Mouse (Mus musculus) embryonic facial prominence, embryonic 11.5 days (tissue): Measurements from ENCODE around the gene Btf3. TPM values are rescaled to one million over a fixed set of nuclear protein-coding genes. Genes with fewer than 3 reads are reported as not detected.
A peak's percentile ranks its signal among the peaks of the same experiment; 100 is the strongest.

ENCODE experiments used
- ATAC-seq: fragments of 200-750 bp; cut with Nextera tagmentation; replicated peaks from 2 replicates; pipeline ENCODE4 v1.8.0; 2017; ENCODE audit warnings: low read depth; ENCODE audit not compliant: insufficient number of reproducible peaks, low FRiP score, low TSS enrichment
- DNase-seq: peaks from one replicate; pipeline ENCODE4 v3.0.0-alpha.2; 2015; ENCODE audit warnings: low spot score
- H3K27ac ChIP-seq: fragments of 300-500 bp; sonication (generic); replicated peaks from 2 replicates; pipeline ENCODE4 v1.5.1; 2014; ENCODE audit warnings: mild to moderate bottlenecking, low read depth, low read length, control low read depth
- H3K27me3 ChIP-seq: fragments of 300-500 bp; sonication (generic); 2 replicates; pipeline ENCODE4 v1.6.1; 2014; ENCODE audit warnings: mild to moderate bottlenecking, low read length, moderate library complexity, mixed read lengths; ENCODE audit not compliant: control insufficient read depth, insufficient read depth
- H3K36me3 ChIP-seq: fragments of 300-500 bp; sonication (generic); replicated peaks from 2 replicates; pipeline ENCODE4 v1.6.1; 2014; ENCODE audit warnings: low read depth, mild to moderate bottlenecking, low read length, moderate library complexity, mixed read lengths; ENCODE audit not compliant: control insufficient read depth, insufficient read depth
- H3K4me1 ChIP-seq: fragments of 300-500 bp; sonication (generic); 2 replicates; pipeline ENCODE4 v1.6.1; 2014; ENCODE audit warnings: low read length, mixed read lengths; ENCODE audit not compliant: control insufficient read depth, insufficient read depth
- H3K4me2 ChIP-seq: fragments of 300-500 bp; sonication (generic); 2 replicates; pipeline ENCODE4 v1.6.1; 2014; ENCODE audit warnings: low read depth, mild to moderate bottlenecking, control low read depth, low read length, moderate library complexity
- H3K4me3 ChIP-seq: fragments of 300-500 bp; sonication (generic); 2 replicates; pipeline ENCODE4 v1.5.1; 2014; ENCODE audit warnings: low read depth, low read length, control low read depth
- H3K9ac ChIP-seq: fragments of 300-500 bp; sonication (generic); replicated peaks from 2 replicates; pipeline ENCODE4 v1.6.1; 2014; ENCODE audit warnings: mild to moderate bottlenecking, control low read depth, low read length
- H3K9me3 ChIP-seq: fragments of 300-500 bp; sonication (generic); replicated peaks from 2 replicates; pipeline ENCODE4 v1.6.1; 2016; ENCODE audit warnings: mild to moderate bottlenecking, low read length, inconsistent platforms, mixed read lengths; ENCODE audit not compliant: control insufficient read depth
- WGBS: fragments of 180-500 bp; shearing (Covaris S2); extraction: QIAGEN DNeasy Blood & Tissue Kit; methylation state at CpG from one replicate; pipeline ENCODE4 v1.1.7; 2014; 5-methylcytosine and 5-hydroxymethylcytosine counted together
- polyA plus RNA-seq: library from polyadenylated mRNA; unstranded; fragments of >200 nt; fragmentation: Nextera tagmentation; extraction: Ambion mirVana; gene quantifications from 2 replicates; pipeline ENCODE4 v1.2.1, GENCODE M21; 2014

Btf3 gene
- polyA plus RNA-seq, 1 experiment from 2014 or later, result 1,036 TPM

DNA sequence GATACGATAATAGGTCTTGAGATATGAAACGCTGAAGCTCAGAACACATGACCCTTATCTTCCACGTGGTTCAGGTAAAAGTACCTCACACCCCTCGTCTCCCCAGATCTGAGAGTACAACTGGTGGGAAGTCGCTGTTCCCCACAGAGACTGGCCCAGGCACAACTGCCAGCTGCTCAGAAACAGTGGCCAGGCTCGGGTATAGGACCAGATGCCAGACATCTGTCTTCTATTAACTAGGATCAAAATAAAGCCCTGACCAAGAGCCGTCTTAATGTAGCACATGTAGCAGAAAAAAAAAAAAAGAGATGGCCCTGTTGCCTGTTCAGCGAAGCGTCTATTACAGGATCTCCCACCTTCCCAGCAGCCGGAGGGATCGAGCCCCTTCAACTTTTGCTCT is 8.2 kb upstream of the Btf3 start:
- 52% methylated on average over 11 of the region's 11 CpGs for WGBS
- DNase-seq (peak; percentile 67), ATAC-seq (no peak)
- H3K9me3 ChIP-seq, result no peaks in the 10 kb centered on the region
- H3K27me3 ChIP-seq, result no peaks in the 10 kb centered on the region
- H3K36me3 ChIP-seq, result no peaks in the 10 kb centered on the region
- no peaks in the 10 kb centered on the region for H3K4me1 ChIP-seq
- no peak overlapping the region for H3K4me3 ChIP-seq
- no peak overlapping the region for H3K27ac ChIP-seq
- H3K9ac ChIP-seq, result no peak overlapping the region
- no peak overlapping the region for H3K4me2 ChIP-seq

DNA sequence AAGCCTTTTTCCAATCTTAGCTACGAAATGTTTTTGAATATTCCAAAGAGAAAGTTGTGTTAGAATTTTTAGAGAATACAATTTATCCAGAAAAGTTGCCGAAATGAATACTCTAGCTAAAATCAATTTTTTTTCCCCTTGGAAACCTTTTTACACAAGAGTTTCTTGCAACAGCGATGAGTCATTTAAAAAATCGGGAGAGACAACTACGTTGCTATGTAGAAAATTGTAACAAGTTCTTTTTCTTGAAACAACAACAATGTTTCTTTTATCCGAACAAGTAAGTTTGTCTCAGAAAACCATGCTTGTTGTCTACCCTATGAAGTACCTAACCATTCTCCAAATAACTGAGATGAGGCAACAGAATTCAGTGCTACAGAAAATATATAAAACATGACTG is 1.1 kb upstream of the Btf3 start:
- ATAC-seq (no peak), DNase-seq (no peak)
- H3K4me3 ChIP-seq, result no peak overlapping the region
- H3K4me2 ChIP-seq, result no peak overlapping the region
- no peak overlapping the region for H3K27ac ChIP-seq
- 87% methylated on average over 6 of the region's 6 CpGs for WGBS
- H3K9ac ChIP-seq, result no peak overlapping the region
- no peaks in the 10 kb centered on the region for H3K36me3 ChIP-seq
- H3K27me3 ChIP-seq, result no peaks in the 10 kb centered on the region
- no peaks in the 10 kb centered on the region for H3K9me3 ChIP-seq
- no peaks in the 10 kb centered on the region for H3K4me1 ChIP-seq

DNA sequence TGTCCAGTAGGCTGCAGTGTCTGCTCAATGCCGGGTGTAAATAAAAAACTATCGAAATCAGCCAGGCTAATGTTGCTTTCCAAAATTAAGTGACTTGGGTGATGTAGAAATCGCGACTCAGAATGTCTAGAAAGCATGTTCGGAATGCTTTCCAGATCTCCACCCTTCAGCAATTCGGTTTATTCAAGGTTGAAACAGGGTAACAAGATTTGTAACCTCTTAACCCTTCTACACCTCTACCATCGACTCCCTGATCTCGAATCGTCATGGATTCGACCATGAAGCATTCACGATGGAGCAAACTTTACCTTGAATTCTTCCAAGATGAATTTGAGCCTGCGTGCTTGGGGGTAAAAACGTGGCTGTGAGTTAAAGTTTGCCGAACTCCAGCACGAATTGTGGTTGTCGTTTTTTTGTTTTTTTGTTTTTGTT is 456 bp upstream of the Btf3 start:
- 4% methylated on average over 16 of the region's 16 CpGs for WGBS
- Histone ChIP-seq H3K27me3 (no peaks in the 10 kb centered on the region), H3K27ac (peak overlapping the region; percentile 68), H3K9me3 (no peaks in the 10 kb centered on the region), H3K36me3 (no peaks in the 10 kb centered on the region; the same call in 1 of the 2 replicates), H3K4me1 (no peaks in the 10 kb centered on the region), H3K9ac (peak overlapping the region; percentile 91), H3K4me2 (peak overlapping the region; percentile 64), H3K4me3 (peak overlapping the region; percentile 85)
- ATAC-seq (no peak; the same call in 1 of the 2 replicates), DNase-seq (no peak)

DNA sequence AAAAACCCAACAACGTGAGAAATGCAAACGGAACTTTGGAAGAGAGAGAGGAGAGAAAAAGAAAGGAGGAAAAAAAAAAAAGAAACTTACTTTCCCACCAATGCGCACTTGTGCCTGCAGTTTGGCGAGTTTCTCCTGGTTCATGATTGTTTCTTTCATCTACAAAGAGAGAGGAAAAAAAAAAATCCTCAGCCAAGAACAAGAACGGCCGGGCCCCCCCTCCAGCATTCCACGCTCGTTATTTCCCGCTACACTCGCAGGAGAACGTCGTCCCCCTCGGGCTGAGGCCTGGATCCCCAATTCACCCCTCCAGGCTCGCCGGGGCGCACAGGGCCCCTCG is 696 bp downstream of the Btf3 start:
- under 1% methylated on average over 15 of the region's 17 CpGs for WGBS
- DNase-seq (peak; percentile 33), ATAC-seq (no peak)

DNA sequence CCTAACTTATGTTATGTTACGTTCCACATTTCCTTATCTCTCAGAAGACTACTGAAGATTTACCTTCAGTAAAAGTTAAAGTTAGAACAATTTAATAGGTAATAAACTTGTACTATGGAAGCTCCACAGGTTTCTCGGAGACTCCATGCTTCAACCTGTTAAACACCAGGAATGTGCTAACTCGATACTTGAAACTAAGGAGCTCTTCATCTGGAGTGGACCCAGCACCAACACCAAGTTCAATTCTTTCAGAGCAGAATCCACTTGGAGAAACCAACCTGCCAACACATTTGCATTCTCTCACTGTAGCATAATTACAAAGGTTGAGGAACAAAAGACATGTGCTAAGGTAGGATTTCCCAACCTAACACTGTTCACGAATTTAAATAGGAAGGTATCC is 1.7 kb downstream of the Btf3 start:
- 0 out of 2 replicates have a peak overlapping the region, but pooled peaks have one; percentile 5 for H3K4me3 ChIP-seq
- no peaks in the 10 kb centered on the region for H3K9me3 ChIP-seq
- 75% methylated on average over 4 of the region's 4 CpGs for WGBS
- no peak overlapping the region for H3K27ac ChIP-seq
- H3K4me1 ChIP-seq, result no peaks in the 10 kb centered on the region
- no peak for DNase-seq
- peak overlapping the region; percentile 60; the same call in 1 of the 2 replicates for H3K4me2 ChIP-seq
- no peaks in the 10 kb centered on the region for H3K27me3 ChIP-seq
- peaks cover 2% of the 10 kb centered on the region; the same call in 1 of the 2 replicates for H3K36me3 ChIP-seq
- no peak overlapping the region for H3K9ac ChIP-seq
- ATAC-seq, result no peak

More for the DNA sequence above, 696 bp downstream of the Btf3 start:
- Histone ChIP-seq H3K36me3 (peaks cover 2% of the 10 kb centered on the region; the same call in 1 of the 2 replicates), H3K9me3 (no peaks in the 10 kb centered on the region), H3K4me1 (no peaks in the 10 kb centered on the region), H3K27ac (peak overlapping the region; percentile 68), H3K9ac (peak overlapping the region; percentile 91), H3K27me3 (no peaks in the 10 kb centered on the region), H3K4me3 (peak overlapping the region; percentile 85), H3K4me2 (peak overlapping the region; percentile 60)

DNA sequence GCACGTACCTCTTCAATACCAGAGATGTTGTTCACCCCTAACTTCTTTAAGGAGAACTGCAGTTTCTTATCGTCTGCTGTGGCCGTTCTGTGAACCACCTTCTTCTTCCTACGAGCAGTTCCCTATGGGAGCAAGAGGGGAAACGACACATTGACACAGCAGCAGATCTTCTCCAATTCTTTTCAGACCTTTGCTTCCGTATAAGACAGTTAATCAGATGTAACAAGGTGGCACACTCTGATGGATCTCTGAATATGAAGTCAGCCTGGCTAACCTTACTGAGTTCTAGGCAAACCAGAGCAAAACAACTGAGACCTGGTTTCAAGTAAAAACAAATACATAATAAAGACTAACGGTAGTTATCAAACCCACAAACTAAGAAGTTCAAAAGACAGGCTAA is 3.2 kb downstream of the Btf3 start:
- no peak for ATAC-seq
- Histone ChIP-seq H3K4me3 (no peak overlapping the region), H3K9ac (no peak overlapping the region), H3K4me2 (no peak overlapping the region), H3K27me3 (no peaks in the 10 kb centered on the region), H3K4me1 (no peaks in the 10 kb centered on the region), H3K36me3 (peaks cover 2% of the 10 kb centered on the region), H3K27ac (no peak overlapping the region), H3K9me3 (no peaks in the 10 kb centered on the region)
- 81% methylated on average over 7 of the region's 7 CpGs for WGBS
- DNase-seq, result no peak

DNA sequence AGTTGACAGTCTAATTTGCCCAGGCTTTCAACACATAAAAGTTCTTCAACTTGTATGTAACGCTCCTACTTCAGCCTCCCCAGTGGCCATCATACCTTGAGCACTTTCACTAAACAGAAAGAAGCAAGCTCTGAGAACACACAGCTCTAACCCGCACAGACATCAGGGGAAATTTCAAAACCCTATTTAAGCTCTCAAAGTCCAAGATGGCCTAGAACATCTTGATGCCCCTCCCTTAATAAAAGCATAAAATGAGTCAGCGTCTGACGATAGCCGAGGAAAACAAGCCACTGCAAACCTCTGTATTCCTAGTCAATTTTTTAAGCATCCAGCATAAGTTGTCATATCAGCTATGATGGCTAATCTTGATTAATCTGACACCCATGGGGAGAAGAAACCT is 5.2 kb downstream of the Btf3 start:
- WGBS, result 94% methylated on average over 5 of the region's 5 CpGs
- Histone ChIP-seq H3K4me1 (no peaks in the 10 kb centered on the region), H3K4me2 (no peak overlapping the region), H3K9me3 (no peaks in the 10 kb centered on the region), H3K4me3 (no peak overlapping the region), H3K27me3 (no peaks in the 10 kb centered on the region), H3K27ac (no peak overlapping the region), H3K9ac (no peak overlapping the region), H3K36me3 (peaks cover 2% of the 10 kb centered on the region)
- ATAC-seq (no peak), DNase-seq (no peak)

DNA sequence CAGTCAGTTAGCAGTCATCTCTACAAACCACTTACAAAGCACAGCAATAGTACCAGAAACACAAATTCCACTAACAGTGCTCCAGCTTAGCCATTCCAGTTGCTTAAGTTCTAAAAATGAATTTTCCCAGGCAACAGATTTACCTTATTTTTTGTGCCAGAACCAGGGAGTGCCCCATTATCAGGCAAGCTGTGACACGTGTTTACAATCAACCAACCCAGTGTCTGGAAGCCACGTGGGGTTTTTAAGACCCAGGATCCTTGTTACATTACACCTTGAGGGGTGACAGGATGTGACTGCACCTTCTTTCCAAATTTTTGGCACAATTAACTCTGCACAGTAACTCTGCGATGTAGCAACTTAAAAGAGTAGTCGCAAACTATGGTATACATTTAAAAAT is 8.1 kb downstream of the Btf3 start:
- Histone ChIP-seq H3K27me3 (no peaks in the 10 kb centered on the region), H3K9ac (no peak overlapping the region), H3K4me2 (no peak overlapping the region), H3K4me3 (no peak overlapping the region), H3K4me1 (no peaks in the 10 kb centered on the region), H3K9me3 (no peaks in the 10 kb centered on the region), H3K27ac (no peak overlapping the region), H3K36me3 (peaks cover 2% of the 10 kb centered on the region)
- no peak for DNase-seq
- WGBS, result 72% methylated on average over 4 of the region's 4 CpGs
- ATAC-seq, result no peak
